Mouse (Mus musculus): Measurements from ENCODE around the gene Zfp108. TPM values are rescaled to one million over a fixed set of nuclear protein-coding genes. Genes with fewer than 3 reads are reported as not detected.
A peak's percentile ranks its signal among the peaks of the same experiment; 100 is the strongest.
"Not testable (repeated sequence)": the region's sequence is repeated elsewhere in the genome, so short reads cannot be mapped to it uniquely, and the experiment has no call there.

Gene Zfp108
- polyA plus RNA-seq, 1 experiment from 2014 or later = 2.2 TPM

DNA sequence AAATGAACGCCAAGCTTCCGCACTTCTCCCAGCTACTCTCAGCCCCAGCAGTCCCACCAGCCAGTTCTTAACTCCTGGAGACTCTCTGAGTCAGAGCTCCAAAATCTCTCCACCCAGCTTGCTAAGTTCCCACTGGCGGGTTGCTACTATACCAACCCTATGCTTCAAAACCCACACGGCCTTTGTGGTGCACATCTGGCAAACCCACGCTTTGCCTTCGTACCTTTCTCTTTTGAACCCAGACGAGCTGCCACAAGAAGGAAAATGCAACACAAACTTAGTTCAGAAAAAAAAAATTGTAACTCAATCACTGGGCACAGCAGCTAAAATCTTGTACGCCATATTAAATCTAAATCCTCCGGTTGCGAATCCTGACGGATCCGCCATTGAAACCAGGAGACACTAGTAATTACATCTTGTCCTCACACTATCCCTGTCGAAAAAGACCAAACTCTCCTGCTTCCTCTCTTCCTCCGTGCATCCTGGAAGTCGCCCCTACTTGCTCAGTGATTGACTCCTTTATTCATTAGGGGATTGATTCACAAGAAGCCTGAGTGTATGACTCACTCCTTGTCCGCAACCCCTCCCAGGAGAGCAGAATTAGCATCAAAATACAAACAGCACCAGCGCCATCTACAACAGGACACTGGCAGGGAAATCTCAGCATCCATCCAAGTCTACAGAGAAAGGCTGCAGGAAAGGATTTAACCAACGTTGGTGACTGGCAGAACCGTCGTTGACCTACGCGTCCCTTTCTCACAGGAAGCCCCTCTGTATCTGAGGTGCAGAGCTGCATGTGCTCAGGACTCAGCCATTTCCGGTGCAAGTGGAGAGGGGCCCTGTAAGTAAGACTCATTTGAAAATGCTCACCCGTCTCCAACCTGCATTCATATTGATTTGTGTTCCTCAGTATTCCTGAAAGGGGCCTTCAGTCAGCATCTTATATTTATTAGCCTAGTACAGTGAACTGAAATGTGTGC lies 13.9 kb downstream of the Zfp108 start:
- H3K27me3 ChIP-seq (replicated peaks) = no peaks in the 10 kb centered on the region
- H3K27ac ChIP-seq (ENCODE audit: poor library complexity, severe bottlenecking) = no peak overlapping the region
- H3K36me3 ChIP-seq = peaks cover 2% of the 10 kb centered on the region
- H3K4me3 ChIP-seq = no peak overlapping the region
- no peak overlapping the region for H3K4me2 ChIP-seq
- no peak for ATAC-seq (ENCODE audit: insufficient number of reproducible peaks, low FRiP score)
- H3K9me3 ChIP-seq (replicated peaks) = no peaks in the 10 kb centered on the region
- 68% methylated on average over 24 of the region's 24 CpGs for WGBS
- H3K9ac ChIP-seq = no peak overlapping the region
- peaks cover 4% of the 10 kb centered on the region; the same call in 1 of the 2 replicates for H3K4me1 ChIP-seq (replicated peaks)

GRCm38 (mm10) chr7:24269256-24269655 lies 14.7 kb downstream of the Zfp108 start:
- 64% methylated on average over 3 of the region's 3 CpGs for WGBS

DNA sequence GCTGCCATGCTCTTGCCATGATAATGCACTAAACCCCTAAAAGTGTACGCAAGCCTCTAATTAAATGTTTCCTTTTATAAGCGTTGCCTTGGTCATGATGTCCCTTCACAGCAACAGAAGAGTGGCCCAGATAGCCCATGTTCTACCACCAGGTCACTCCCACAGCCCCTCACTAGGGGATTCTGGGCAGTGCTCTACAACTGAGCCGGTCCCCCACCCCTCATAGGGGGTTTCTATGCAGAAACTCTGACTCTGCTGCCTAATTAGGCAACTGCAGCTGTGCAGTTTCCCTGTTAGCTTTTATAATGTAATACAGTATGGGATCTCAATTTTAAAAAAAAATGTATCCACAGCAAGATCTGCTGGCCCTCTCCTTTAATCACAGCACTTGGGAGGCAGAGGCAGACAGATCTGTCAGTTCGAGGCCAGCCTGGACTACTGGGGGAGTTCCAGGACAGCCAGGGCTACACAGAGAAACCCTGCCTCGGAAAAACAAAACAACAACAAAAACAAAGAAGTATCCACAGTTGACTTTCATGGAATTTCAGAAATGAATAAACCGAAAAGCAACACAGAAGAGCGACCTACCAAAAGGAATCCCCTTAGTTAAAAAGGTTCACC lies 15.2 kb downstream of the Zfp108 start:
- H3K4me2 ChIP-seq = peak overlapping the region; percentile 90
- peak overlapping the region; percentile 80 for H3K4me3 ChIP-seq
- peaks cover 4% of the 10 kb centered on the region; the same call in 1 of the 2 replicates for H3K4me1 ChIP-seq (replicated peaks)
- no peak overlapping the region for H3K27ac ChIP-seq (ENCODE audit: poor library complexity, severe bottlenecking)
- H3K9ac ChIP-seq = peak overlapping the region; percentile 88; the same call in 1 of the 2 replicates
- 36% methylated on average over 7 of the region's 7 CpGs for WGBS
- peaks cover 15% of the 10 kb centered on the region for H3K36me3 ChIP-seq
- 0 out of 2 replicates have a peak, but pooled peaks cover 2% of the 10 kb centered on the region for H3K9me3 ChIP-seq (replicated peaks)
- ATAC-seq (ENCODE audit: insufficient number of reproducible peaks, low FRiP score) = 0 out of 2 replicates have a peak, but pooled peaks have one; percentile 5
- H3K27me3 ChIP-seq (replicated peaks) = no peaks in the 10 kb centered on the region

More at GRCm38 (mm10) chr7:24269256-24269655, 14.7 kb downstream of the Zfp108 start:
- Histone ChIP-seq H3K4me3 (no peak overlapping the region), H3K27me3 (replicated peaks) (no peaks in the 10 kb centered on the region), H3K4me1 (replicated peaks) (peaks cover 4% of the 10 kb centered on the region; the same call in 1 of the 2 replicates), H3K4me2 (peak overlapping the region; percentile 90; the same call in 1 of the 2 replicates), H3K27ac (ENCODE audit: poor library complexity, severe bottlenecking) (no peak overlapping the region), H3K36me3 (peaks cover 10% of the 10 kb centered on the region), H3K9me3 (replicated peaks) (no peaks in the 10 kb centered on the region), H3K9ac (no peak overlapping the region)
- ATAC-seq (ENCODE audit: insufficient number of reproducible peaks, low FRiP score) = no peak

DNA sequence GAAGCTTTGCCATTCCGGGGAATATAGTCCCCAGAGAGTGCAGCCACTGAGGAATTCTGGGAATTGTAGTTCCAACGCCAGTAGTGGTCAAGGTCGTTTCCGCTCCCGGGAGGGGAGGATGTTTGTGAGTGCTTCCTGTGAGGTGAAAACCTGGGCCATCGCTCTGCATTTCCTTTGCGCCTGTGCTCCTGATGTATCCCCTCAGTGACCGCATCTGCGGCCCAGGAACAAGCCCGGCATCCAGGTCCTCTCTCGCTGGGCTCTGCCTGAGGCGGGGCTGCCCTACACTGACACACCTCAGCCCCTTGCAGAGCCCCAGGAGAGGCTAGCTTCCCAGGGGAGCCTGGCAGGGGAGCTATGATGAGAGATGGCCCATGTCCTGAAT lies 15.7 kb downstream of the Zfp108 start, which contains the start of gene Zfp93:
Gene Zfp93, plus strand, starts transcription at position 133 of the 385 bp plus-strand sequence.
- peak; percentile 91 for ATAC-seq (ENCODE audit: insufficient number of reproducible peaks, low FRiP score)
- peaks cover 20% of the 10 kb centered on the region for H3K36me3 ChIP-seq
- H3K27ac ChIP-seq (ENCODE audit: poor library complexity, severe bottlenecking) = peak within 1 kb of the TSS; percentile 76
- H3K4me2 ChIP-seq = peak within 1 kb of the TSS; percentile 90
- peak within 1 kb of the TSS; percentile 88 for H3K9ac ChIP-seq
- no peaks in the 10 kb centered on the region for H3K27me3 ChIP-seq (replicated peaks)
- peaks cover 4% of the 10 kb centered on the region; the same call in 1 of the 2 replicates for H3K4me1 ChIP-seq (replicated peaks)
- 0 out of 2 replicates have a peak, but pooled peaks cover 7% of the 10 kb centered on the region for H3K9me3 ChIP-seq (replicated peaks)
- 0% methylated on average over 12 of the region's 12 CpGs for whole genome bisulfite sequencing
- peak within 1 kb of the TSS; percentile 80 for H3K4me3 ChIP-seq

- WGBS = 95% methylated on average over 6 of the region's 6 CpGs
- Histone ChIP-seq H3K4me3 (no peak overlapping the region), H3K9ac (no peak overlapping the region), H3K9me3 (replicated peaks) (0 out of 2 replicates have a peak, but pooled peaks cover 7% of the 10 kb centered on the region), H3K27me3 (replicated peaks) (no peaks in the 10 kb centered on the region), H3K36me3 (peaks cover 29% of the 10 kb centered on the region), H3K27ac (ENCODE audit: poor library complexity, severe bottlenecking) (no peak overlapping the region), H3K4me2 (no peak overlapping the region), H3K4me1 (replicated peaks) (peaks cover 4% of the 10 kb centered on the region; the same call in 1 of the 2 replicates)
- no peak for ATAC-seq (ENCODE audit: insufficient number of reproducible peaks, low FRiP score)
Observed at GRCm38 (mm10) chr7:24271191-24271590, 16.6 kb downstream of the Zfp108 start.

DNA sequence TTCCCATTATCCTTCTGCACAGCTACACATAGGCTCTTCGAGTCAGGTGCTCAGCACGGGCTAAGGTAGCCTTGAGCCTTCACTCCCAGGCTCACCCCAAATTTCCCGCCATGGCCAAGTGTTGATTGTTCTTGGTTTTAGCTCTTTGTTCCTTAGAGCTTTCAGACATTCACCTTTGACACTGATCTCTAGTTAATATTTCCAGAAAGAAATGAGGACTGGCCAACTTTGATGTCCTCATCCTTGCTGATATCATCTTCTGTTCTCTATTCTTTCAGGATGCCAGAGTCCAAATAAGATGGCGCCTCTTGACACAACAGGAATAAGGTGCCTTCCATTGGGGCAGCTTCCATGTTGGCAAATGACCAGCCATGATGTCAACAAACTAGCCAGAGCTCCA lies 19.9 kb downstream of the Zfp108 start:
- H3K9ac ChIP-seq = no peak overlapping the region
- no peak overlapping the region for H3K4me3 ChIP-seq
- H3K9me3 ChIP-seq (replicated peaks) = peaks cover 7% of the 10 kb centered on the region; the same call in 1 of the 2 replicates
- peaks cover 4% of the 10 kb centered on the region; the same call in 1 of the 2 replicates for H3K4me1 ChIP-seq (replicated peaks)
- WGBS = 86% methylated on average over 4 of the region's 4 CpGs
- peaks cover 33% of the 10 kb centered on the region for H3K36me3 ChIP-seq
- no peaks in the 10 kb centered on the region for H3K27me3 ChIP-seq (replicated peaks)
- ATAC-seq (ENCODE audit: insufficient number of reproducible peaks, low FRiP score) = no peak
- no peak overlapping the region for H3K4me2 ChIP-seq
- H3K27ac ChIP-seq (ENCODE audit: poor library complexity, severe bottlenecking) = no peak overlapping the region

GRCm38 (mm10) chr7:24278771-24279170 lies 24.2 kb downstream of the Zfp108 start:
- H3K9ac ChIP-seq; H3K27ac ChIP-seq (ENCODE audit: poor library complexity, severe bottlenecking); H3K4me1 ChIP-seq (replicated peaks); H3K27me3 ChIP-seq (replicated peaks); H3K4me2 ChIP-seq; ATAC-seq (ENCODE audit: insufficient number of reproducible peaks, low FRiP score); H3K4me3 ChIP-seq: not testable (repeated sequence)
- Histone ChIP-seq H3K36me3 (peaks cover 28% of the 10 kb centered on the region), H3K9me3 (replicated peaks) (peaks cover 11% of the 10 kb centered on the region; the same call in 1 of the 2 replicates)
- WGBS = 82% methylated on average over 3 of the region's 3 CpGs

DNA sequence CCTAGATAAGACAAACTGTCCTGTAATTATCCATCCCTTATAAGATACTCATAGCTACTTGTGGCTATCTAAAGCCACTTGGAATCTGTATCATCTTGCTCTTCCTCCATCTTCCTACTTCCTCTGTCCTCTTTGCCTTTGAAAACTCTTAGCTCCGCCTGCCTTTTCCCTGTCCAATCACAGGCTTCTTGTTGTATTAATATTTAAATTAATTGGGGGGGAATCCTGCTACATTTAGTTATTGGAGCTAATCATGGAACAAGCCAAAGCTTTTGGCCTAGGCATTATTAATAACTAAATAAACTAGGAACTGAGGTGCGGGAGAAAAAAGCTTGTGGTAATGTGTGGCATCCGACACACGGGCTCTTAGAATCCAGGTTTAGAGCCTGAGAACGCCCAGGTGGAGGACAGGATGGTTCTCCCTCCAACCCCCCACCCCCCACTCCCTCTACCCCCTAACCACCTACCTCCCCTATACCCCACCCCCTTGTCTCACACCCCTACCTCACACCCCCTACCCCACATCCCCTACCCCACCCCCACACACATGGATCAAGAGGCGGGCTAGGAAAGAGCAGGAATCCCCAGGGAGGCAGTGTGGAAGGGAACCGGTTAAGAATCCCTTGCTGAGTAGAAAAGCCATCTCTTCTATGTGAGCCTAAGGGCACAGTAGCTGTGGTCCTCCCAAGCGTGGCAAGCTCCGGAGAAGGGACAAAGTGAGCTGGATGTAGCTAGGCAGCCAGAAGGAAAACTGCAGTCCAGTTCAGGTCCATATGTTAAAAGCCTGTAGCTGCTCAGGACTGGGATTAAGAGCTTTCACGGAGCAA lies 25.6 kb downstream of the Zfp108 start:
- no peak overlapping the region for H3K4me2 ChIP-seq
- no peaks in the 10 kb centered on the region for H3K4me1 ChIP-seq (replicated peaks)
- no peak overlapping the region for H3K4me3 ChIP-seq
- peaks cover 4% of the 10 kb centered on the region for H3K9me3 ChIP-seq (replicated peaks)
- no peaks in the 10 kb centered on the region; the same call in 1 of the 2 replicates for H3K27me3 ChIP-seq (replicated peaks)
- no peak overlapping the region for H3K27ac ChIP-seq (ENCODE audit: poor library complexity, severe bottlenecking)
- 46% methylated on average over 10 of the region's 10 CpGs for WGBS
- no peak for ATAC-seq (ENCODE audit: insufficient number of reproducible peaks, low FRiP score)
- no peak overlapping the region for H3K9ac ChIP-seq
- peaks cover 13% of the 10 kb centered on the region for H3K36me3 ChIP-seq

GRCm38 (mm10) chr7:24280858-24281145 lies 26.2 kb downstream of the Zfp108 start:
- ATAC-seq (ENCODE audit: insufficient number of reproducible peaks, low FRiP score) = no peak
- WGBS = 51% methylated on average over 4 of the region's 4 CpGs

GRCm38 (mm10) chr7:24286090-24286489 lies 31.5 kb downstream of the Zfp108 start:
- Histone ChIP-seq H3K4me1 (replicated peaks) (no peaks in the 10 kb centered on the region), H3K9ac (no peak overlapping the region), H3K9me3 (replicated peaks) (peaks cover 4% of the 10 kb centered on the region; the same call in 1 of the 2 replicates), H3K27ac (ENCODE audit: poor library complexity, severe bottlenecking) (no peak overlapping the region), H3K27me3 (replicated peaks) (no peaks in the 10 kb centered on the region; the same call in 1 of the 2 replicates), H3K36me3 (peaks cover 18% of the 10 kb centered on the region), H3K4me3 (no peak overlapping the region), H3K4me2 (no peak overlapping the region)
- 45% methylated on average over 4 of the region's 4 CpGs for WGBS
- no peak for ATAC-seq (ENCODE audit: insufficient number of reproducible peaks, low FRiP score)

More at GRCm38 (mm10) chr7:24280858-24281145, 26.2 kb downstream of the Zfp108 start:
- Histone ChIP-seq H3K9me3 (replicated peaks) (peaks cover 4% of the 10 kb centered on the region), H3K4me2 (no peak overlapping the region), H3K27ac (ENCODE audit: poor library complexity, severe bottlenecking) (no peak overlapping the region), H3K27me3 (replicated peaks) (no peaks in the 10 kb centered on the region; the same call in 1 of the 2 replicates), H3K9ac (no peak overlapping the region), H3K36me3 (peaks cover 8% of the 10 kb centered on the region), H3K4me1 (replicated peaks) (no peaks in the 10 kb centered on the region), H3K4me3 (no peak overlapping the region)

All from heart, embryonic 12.5 days (tissue).